Mouse (Mus musculus) MEL (cell line): Measurements from ENCODE around the gene Gbx2. TPM values are rescaled to one million over a fixed set of nuclear protein-coding genes. Genes with fewer than 3 reads are reported as not detected.

Experiments used
- DNase-seq: peaks from one replicate; pipeline ENCODE4 v3.0.0; 2011; ENCODE audit warnings: low read depth, low spot score
- H3K27ac ChIP-seq: 2 replicates; pipeline ENCODE4 v1.5.1; 2012; ENCODE audit warnings: low read depth, mild to moderate bottlenecking, control low read depth, low read length, moderate library complexity; ENCODE audit not compliant: control insufficient read depth
- H3K27me3 ChIP-seq, 2 experiments: fragments of 150-350 bp in 1 of 2; sonication (generic) in 1 of 2; 2 replicates each; pipeline ENCODE4 v1.6.1; 2012; ENCODE audit warnings: low read length in 2 of 2, mild to moderate bottlenecking in 2 of 2, improper control_type of control experiment in 1 of 2, moderate library complexity in 1 of 2; ENCODE audit not compliant: insufficient read depth in 2 of 2, control insufficient read depth in 1 of 2
- H3K36me3 ChIP-seq, 2 experiments: 2 replicates each; pipeline ENCODE4 v1.6.1; 2012 to 2014; ENCODE audit warnings: low read length in 2 of 2, improper control_type of control experiment in 1 of 2, inconsistent platforms in 1 of 2, mild to moderate bottlenecking in 1 of 2; ENCODE audit not compliant: insufficient read depth in 2 of 2, control insufficient read depth in 1 of 2
- H3K4me1 ChIP-seq, 2 experiments: fragments of 150-350 bp in 1 of 2; sonication (generic) in 1 of 2; 2 replicates each; pipeline ENCODE4 v1.6.1; 2012; ENCODE audit warnings: low read length in 2 of 2, improper control_type of control experiment in 1 of 2, mild to moderate bottlenecking in 1 of 2; ENCODE audit not compliant: insufficient read depth in 2 of 2, control insufficient read depth in 1 of 2
- H3K4me3 ChIP-seq, 2 experiments: fragments of 150-350 bp in 1 of 2; sonication (generic) in 1 of 2; 2 replicates each; pipeline ENCODE4 v1.5.1; 2012; ENCODE audit warnings: low read depth in 2 of 2, low read length in 2 of 2, mild to moderate bottlenecking in 2 of 2, moderate library complexity in 2 of 2, control low read depth in 1 of 2, improper control_type of control experiment in 1 of 2; ENCODE audit not compliant: control insufficient read depth in 1 of 2, insufficient read depth in 1 of 2
- H3K79me2 ChIP-seq: 2 replicates; pipeline ENCODE4 v1.6.1; 2012; ENCODE audit warnings: mild to moderate bottlenecking, low read length, moderate library complexity; ENCODE audit not compliant: control insufficient read depth, poor library complexity, insufficient read depth
- H3K9ac ChIP-seq: 2 replicates; pipeline ENCODE4 v1.6.1; 2012; ENCODE audit warnings: low read depth, mild to moderate bottlenecking, control low read depth, low read length, moderate library complexity; ENCODE audit not compliant: control insufficient read depth, poor library complexity, severe bottlenecking
- H3K9me3 ChIP-seq: fragments of 150-350 bp; sonication (generic); replicated peaks from 2 replicates; pipeline ENCODE4 v1.6.1; 2012; ENCODE audit warnings: mild to moderate bottlenecking, low read length, improper control_type of control experiment, moderate library complexity; ENCODE audit not compliant: insufficient read depth
- CTCF ChIP-seq, 3 experiments: IDR thresholded peaks in 2 of 3; conservative IDR thresholded peaks in 1 of 3; 2 replicates each; pipeline ENCODE4 v1.5.1; 2011 to 2012; ENCODE audit warnings: low read length in 3 of 3, low read depth in 2 of 3, mild to moderate bottlenecking in 2 of 3, improper control_type of control experiment in 1 of 3, inconsistent platforms in 1 of 3, mixed read lengths in 1 of 3, moderate library complexity in 1 of 3; ENCODE audit not compliant: control insufficient read depth in 1 of 3, insufficient read depth in 1 of 3, poor library complexity in 1 of 3, severe bottlenecking in 1 of 3
- ELF1 ChIP-seq: IDR thresholded peaks from 2 replicates; pipeline ENCODE4 v1.6.1; 2014; ENCODE audit warnings: low read depth, mild to moderate bottlenecking, inconsistent platforms, low read length, improper control_type of control experiment, moderate library complexity
- ETS1 ChIP-seq: IDR thresholded peaks from 2 replicates; pipeline ENCODE4 v1.6.1; 2012; ENCODE audit warnings: low read depth, mild to moderate bottlenecking, inconsistent platforms, low read length, improper control_type of control experiment, moderate library complexity
- HCFC1 ChIP-seq: IDR thresholded peaks from 2 replicates; pipeline ENCODE4 v1.6.1; 2012; ENCODE audit warnings: low read depth, mild to moderate bottlenecking, inconsistent platforms, low read length, improper control_type of control experiment, moderate library complexity
- MAX ChIP-seq: IDR thresholded peaks from 2 replicates; pipeline ENCODE4 v1.6.1; 2011; ENCODE audit warnings: low read length, improper control_type of control experiment
- MAZ ChIP-seq: IDR thresholded peaks from 2 replicates; pipeline ENCODE4 v1.6.1; 2012; ENCODE audit warnings: low read depth, mild to moderate bottlenecking, inconsistent platforms, low read length, improper control_type of control experiment
- MXI1 ChIP-seq: IDR thresholded peaks from 2 replicates; pipeline ENCODE4 v1.6.1; 2011; ENCODE audit warnings: mild to moderate bottlenecking, low read depth, low read length, improper control_type of control experiment
- NRF1 ChIP-seq: IDR thresholded peaks from 2 replicates; pipeline ENCODE4 v1.6.1; 2014; ENCODE audit warnings: low read depth, mild to moderate bottlenecking, inconsistent platforms, low read length, improper control_type of control experiment, moderate library complexity; ENCODE audit not compliant: poor library complexity, insufficient read depth, severe bottlenecking
- POLR2AphosphoS5 ChIP-seq: IDR thresholded peaks from 2 replicates; pipeline ENCODE4 v1.6.1; 2012; ENCODE audit warnings: low read depth, borderline replicate concordance, mild to moderate bottlenecking, inconsistent platforms, low read length, moderate library complexity, mixed read lengths
- SMC3 ChIP-seq: IDR thresholded peaks from 2 replicates; pipeline ENCODE4 v1.6.1; 2011; ENCODE audit warnings: low read depth, low read length, improper control_type of control experiment
- TBP ChIP-seq: IDR thresholded peaks from 2 replicates; pipeline ENCODE4 v1.8.0; 2011; ENCODE audit warnings: low read depth, low read length, improper control_type of control experiment
- USF1 ChIP-seq: IDR thresholded peaks from 2 replicates; pipeline ENCODE4 v1.6.1; 2014; ENCODE audit warnings: low read depth, mild to moderate bottlenecking, inconsistent platforms, low read length, improper control_type of control experiment, moderate library complexity
- ZKSCAN1 ChIP-seq: IDR thresholded peaks from 2 replicates; pipeline ENCODE4 v1.6.1; 2012; ENCODE audit warnings: low read depth, mild to moderate bottlenecking, inconsistent platforms, low read length, improper control_type of control experiment, moderate library complexity
- ZMIZ1 ChIP-seq: IDR thresholded peaks from 2 replicates; pipeline ENCODE4 v1.6.1; 2012; ENCODE audit warnings: low read depth, mild to moderate bottlenecking, inconsistent platforms, low read length, improper control_type of control experiment, moderate library complexity
- ZNF384 ChIP-seq: IDR thresholded peaks from 2 replicates; pipeline ENCODE4 v1.6.1; 2012; ENCODE audit warnings: low read depth, mild to moderate bottlenecking, inconsistent platforms, low read length, improper control_type of control experiment
- polyA plus RNA-seq, 2 experiments: library from polyadenylated mRNA; stranded (reverse) in 1 of 2; unstranded in 1 of 2; fragments of >175 nt in 1 of 2; fragments of >200 nt in 1 of 2; gene quantifications; 2 replicates each; pipeline versions ENCODE4 v1.2.1 to v1.2.4; 2012; ENCODE audit warnings: low replicate concordance in 2 of 2, low read depth in 1 of 2; ENCODE audit not compliant: insufficient read length in 2 of 2, insufficient read depth in 1 of 2, missing spikeins in 1 of 2
- total RNA-seq: library from RNA; depleted of rRNA; stranded (reverse); fragments of 300-350 nt; gene quantifications from 2 replicates; pipeline ENCODE4 v1.2.3, GENCODE M21; 2012

Gene Gbx2
- total and polyA plus RNA-seq, 3 experiments: not detected

- Histone ChIP-seq H3K27me3 (no peaks in the 10 kb centered on the region), H3K4me1 (no peaks in the 10 kb centered on the region), H3K9me3 (no peaks in the 10 kb centered on the region), H3K36me3 (no peaks in the 10 kb centered on the region), H3K9ac (no peak overlapping the region), H3K27ac (no peak overlapping the region), H3K79me2 (no peaks in the 10 kb centered on the region), H3K4me3 (no peak overlapping the region)
- TF ChIP-seq ZKSCAN1: no peak
- TF ChIP-seq NRF1: no peak
- no peak for TF ChIP-seq CTCF (IDR thresholded peaks at IDR 0.05 in 2 of 3, conservative IDR thresholded peaks at IDR 0.05 in 1 of 3; ENCODE audit: control insufficient read depth in 1 of 3, insufficient read depth in 1 of 3, low read depth in 2 of 3, low read length in 3 of 3, poor library complexity in 1 of 3, severe bottlenecking in 1 of 3)
- TF ChIP-seq ZNF384: no peak
- no peak for TF ChIP-seq MAX
- no peak for TF ChIP-seq ETS1
- DNase-seq: no peak
Observed at GRCm38 (mm10) chr1:89969072-89969713, 38.2 kb upstream of the Gbx2 start.

DNA sequence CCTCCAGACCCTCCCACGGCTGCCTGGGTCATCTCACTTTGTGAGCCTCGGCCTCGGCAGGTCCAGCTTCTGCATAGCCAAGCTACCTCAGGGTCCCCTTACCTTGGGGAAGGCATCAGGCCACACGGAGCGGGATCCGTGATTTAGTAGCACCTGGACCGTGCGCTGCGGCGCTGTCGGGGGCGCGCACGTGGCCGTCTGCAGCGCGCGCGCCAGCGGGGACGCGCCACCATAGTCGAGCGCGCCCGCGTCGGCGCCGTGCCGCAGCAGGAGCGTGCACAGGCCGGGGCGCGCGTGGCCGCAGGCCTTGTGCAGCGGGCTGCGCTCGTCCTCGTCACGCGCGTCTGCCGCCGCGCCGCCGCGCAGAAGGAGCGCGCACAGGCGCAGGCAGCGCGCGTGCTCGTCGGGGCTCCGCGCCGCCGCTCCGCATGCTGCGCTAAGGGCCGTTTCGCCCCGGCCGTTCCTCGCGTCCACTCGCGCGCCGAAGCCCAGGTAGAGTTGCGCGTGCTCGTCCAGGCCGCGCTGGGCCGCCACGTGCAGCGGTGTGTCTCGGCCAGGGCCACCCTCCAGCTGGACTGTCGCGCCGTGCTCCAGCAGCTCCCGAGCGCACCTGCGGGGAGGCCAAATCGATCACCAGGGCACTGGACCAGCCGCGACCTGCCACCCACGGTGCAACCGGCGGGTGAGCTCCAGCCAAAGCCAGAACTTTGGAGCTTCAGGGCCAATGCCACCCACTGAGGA lies 37.3 kb upstream of the Gbx2 start:
- Histone ChIP-seq H3K27ac (no peak overlapping the region), H3K9ac (no peak overlapping the region), H3K4me3 (no peak overlapping the region), H3K36me3 (no peaks in the 10 kb centered on the region), H3K9me3 (no peaks in the 10 kb centered on the region), H3K79me2 (no peaks in the 10 kb centered on the region), H3K4me1 (no peaks in the 10 kb centered on the region)
- no peak for DNase-seq
- TF ChIP-seq USF1 (no peak), ELF1 (no peak), MAZ (no peak), ZNF384 (no peak), MXI1 (no peak), POLR2AphosphoS5 (no peak), SMC3 (no peak), ZMIZ1 (no peak), TBP (no peak), HCFC1 (no peak), MAX (no peak), ZKSCAN1 (no peak)
- TF ChIP-seq, all 39 proteins: peak for 0
- no peaks in the 10 kb centered on the region for H3K27me3 ChIP-seq
